Mouse (Mus musculus): ENCODE measurements around the gene Gm10306. TPM values are rescaled to one million over a fixed set of nuclear protein-coding genes. Genes with fewer than 3 reads are reported as not detected.

Gene Gm10306
- polyA plus RNA-seq, 1 experiment from 2014 or later, result 0.70 TPM

Other genes with a start within 250 kb of the Gm10306 start
- 16.7 and 17.3 TPM in 2 replicates for gene Caap1, start 250 bp downstream of the Gm10306 start, polyA plus RNA-seq (2015; fragmentation: Nextera tagmentation; extraction: Ambion mirVana)
- gene Plaa, start 46.7 kb downstream of the Gm10306 start, polyA plus RNA-seq (2015; fragmentation: Nextera tagmentation; extraction: Ambion mirVana), result 72.6 and 74.9 TPM in 2 replicates
- gene Ift74, start 57.9 kb downstream of the Gm10306 start, polyA plus RNA-seq (2015; fragmentation: Nextera tagmentation; extraction: Ambion mirVana), result 20.5 and 23.1 TPM in 2 replicates
- gene Lrrc19, start 93.6 kb downstream of the Gm10306 start, polyA plus RNA-seq (2015; fragmentation: Nextera tagmentation; extraction: Ambion mirVana), result 0.32 and 0.37 TPM in 2 replicates
- 8.8 and 9.5 TPM in 2 replicates for gene Tek, start 182.7 kb downstream of the Gm10306 start, polyA plus RNA-seq (2015; fragmentation: Nextera tagmentation; extraction: Ambion mirVana)

Measured in midbrain, embryonic 15.5 days (tissue).